Mouse (Mus musculus) megakaryocyte, embryonic 14.5 days (primary cell): ENCODE measurements around the gene Obsl1.

Experiments
- FLI1 ChIP-seq: IDR thresholded peaks from 2 replicates; pipeline ENCODE4 v1.6.1; 2012; ENCODE audit warnings: low read length, inconsistent platforms, mixed read lengths
- GATA1 ChIP-seq: IDR thresholded peaks from 3 replicates; pipeline ENCODE4 v1.6.1; 2012; ENCODE audit warnings: mixed read lengths, low read length, inconsistent platforms, borderline replicate concordance

DNA sequence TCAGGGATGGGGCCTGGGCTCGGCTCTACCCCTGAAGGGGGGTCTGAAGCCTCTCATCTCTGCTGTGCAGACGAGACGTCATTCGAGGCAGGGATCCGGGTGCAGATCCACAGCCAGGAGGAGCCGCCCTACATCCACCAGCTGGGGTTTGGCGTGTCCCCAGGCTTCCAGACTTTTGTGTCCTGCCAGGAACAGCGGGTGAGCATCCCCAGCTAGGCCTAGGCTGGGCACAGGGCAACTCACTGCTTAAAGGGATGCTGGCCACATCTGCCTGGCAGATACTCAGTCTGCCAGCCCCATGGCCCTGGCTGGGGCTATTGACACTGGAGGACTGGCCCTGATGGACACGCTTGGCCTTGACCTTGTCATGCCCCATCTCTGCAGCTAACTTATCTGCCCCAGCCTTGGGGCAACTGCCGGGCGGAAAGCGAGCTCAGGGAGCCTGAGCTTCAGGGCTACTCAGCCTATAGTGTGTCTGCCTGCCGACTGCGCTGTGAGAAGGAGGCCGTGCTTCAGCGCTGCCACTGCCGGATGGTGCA, 36.9 kb downstream of the Obsl1 start:
- TF ChIP-seq GATA1, result no peak
- TF ChIP-seq FLI1, result no peak
